Mouse (Mus musculus) embryonic fibroblast, embryonic 13.5 days (primary cell): ENCODE measurements around the gene Gm49318. TPM values are rescaled to one million over a fixed set of nuclear protein-coding genes. Genes with fewer than 3 reads are reported as not detected.

Experiments used
- H3K27ac ChIP-seq: 2 replicates; pipeline ENCODE4 v1.5.1; 2012; ENCODE audit warnings: low read length, control low read depth, inconsistent platforms; ENCODE audit not compliant: insufficient read depth
- H3K4me1 ChIP-seq: 2 replicates; pipeline ENCODE4 v1.6.1; 2011; ENCODE audit warnings: low read length; ENCODE audit not compliant: control insufficient read depth, insufficient read depth
- H3K4me3 ChIP-seq: 2 replicates; pipeline ENCODE4 v1.5.1; 2011; ENCODE audit warnings: mild to moderate bottlenecking, control low read depth, low read length; ENCODE audit not compliant: insufficient read depth
- CTCF ChIP-seq: IDR thresholded peaks from 2 replicates; pipeline ENCODE4 v1.5.1; 2011; ENCODE audit warnings: mild to moderate bottlenecking, control low read depth, low read length, moderate library complexity, borderline replicate concordance; ENCODE audit not compliant: insufficient read depth
- POLR2A ChIP-seq: IDR thresholded peaks from 2 replicates; pipeline ENCODE4 v1.6.1; 2011; ENCODE audit warnings: low read depth, mild to moderate bottlenecking, control low read depth, low read length, moderate library complexity
- polyA plus RNA-seq: library from polyadenylated mRNA; stranded (reverse); fragments of >200 nt; gene quantifications from 2 replicates; pipeline ENCODE4 v1.2.4, GENCODE M21; 2011; ENCODE audit warnings: low read depth; ENCODE audit not compliant: missing spikeins, insufficient read length

Gene Gm49318
- polyA plus RNA-seq, 1 experiment = not detected

- Histone ChIP-seq H3K4me1 (no peaks in the 10 kb centered on the region), H3K4me3 (no peak overlapping the region), H3K27ac (no peak overlapping the region)
- TF ChIP-seq CTCF (no peak), POLR2A (no peak; the same call in 1 of the 2 replicates)
Observed at GRCm38 (mm10) chr9:22072276-22072675, 1.2 kb upstream of the Gm49318 start.

GRCm38 (mm10) chr9:22069881-22070553 lies 1.0 kb downstream of the Gm49318 start:
- TF ChIP-seq CTCF = no peak
- TF ChIP-seq POLR2A = no peak
- no peak overlapping the region for H3K27ac ChIP-seq
- H3K4me1 ChIP-seq = no peaks in the 10 kb centered on the region
- peak overlapping the region; percentile 29; the same call in 1 of the 2 replicates for H3K4me3 ChIP-seq

DNA sequence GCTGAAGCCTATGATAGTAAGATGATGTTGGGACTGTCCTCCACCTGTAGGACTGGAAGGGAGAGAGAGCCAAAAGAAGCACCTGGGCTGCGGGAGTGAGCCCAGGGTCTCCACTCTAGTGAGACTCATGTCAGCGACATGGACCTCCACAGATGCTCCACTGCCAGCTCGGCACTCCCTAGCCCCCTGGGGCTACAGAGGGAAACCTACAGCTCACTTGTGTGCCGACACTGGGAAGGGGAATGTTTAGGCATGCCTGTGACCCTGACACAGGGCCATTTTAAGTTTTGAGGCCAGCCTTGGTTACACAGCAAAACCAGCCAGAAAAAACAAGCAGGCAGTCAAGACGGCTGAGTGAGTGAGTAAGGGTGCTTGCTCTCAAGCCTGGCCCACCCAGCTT lies 3.9 kb downstream of the Gm49318 start:
- Histone ChIP-seq H3K27ac (no peak overlapping the region), H3K4me1 (no peaks in the 10 kb centered on the region), H3K4me3 (no peak overlapping the region)
- no peak for TF ChIP-seq CTCF

DNA sequence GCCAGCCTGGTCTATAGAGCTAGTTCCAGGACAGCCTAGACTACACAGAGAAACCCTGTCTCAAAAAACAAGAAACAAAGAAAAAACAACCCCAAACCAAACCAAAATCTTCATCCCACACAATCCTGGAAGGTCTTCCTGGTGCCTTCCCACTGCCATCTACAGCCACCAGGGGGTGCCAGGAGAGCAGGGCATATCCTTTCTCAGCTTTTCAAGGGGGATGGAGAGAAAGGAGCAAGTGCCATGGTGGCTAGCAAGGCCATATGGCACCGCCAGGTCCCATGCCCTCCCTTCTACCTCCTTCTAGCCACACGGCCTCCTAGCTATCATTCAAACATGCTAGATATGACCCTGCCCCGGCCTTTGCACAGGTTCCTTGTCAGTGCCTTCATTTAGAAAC lies 4.6 kb downstream of the Gm49318 start:
- Histone ChIP-seq H3K4me3 (no peak overlapping the region), H3K4me1 (no peaks in the 10 kb centered on the region), H3K27ac (no peak overlapping the region)
- peak; percentile 78 for TF ChIP-seq CTCF
- TF ChIP-seq POLR2A = no peak

DNA sequence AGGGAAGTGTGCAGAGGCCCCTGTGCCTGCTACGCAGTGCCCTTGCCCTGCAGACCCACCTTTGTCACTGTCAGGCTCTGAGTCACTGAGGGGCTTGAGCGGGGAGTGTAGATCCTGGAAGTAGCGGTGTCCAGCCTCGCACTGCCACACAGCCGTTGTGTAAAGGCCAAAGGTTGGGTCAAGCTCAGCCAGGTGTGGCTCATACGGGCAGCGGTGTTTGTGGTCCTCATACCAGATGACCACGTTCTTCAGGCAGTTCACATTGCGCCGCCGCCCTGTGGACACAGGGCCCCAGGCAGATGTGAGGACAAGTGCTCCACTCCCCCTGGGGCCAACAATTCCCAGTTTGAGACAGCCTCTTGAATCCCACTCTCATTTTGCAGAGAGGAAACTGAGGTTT lies 5.4 kb downstream of the Gm49318 start:
- no peak overlapping the region for H3K4me3 ChIP-seq
- H3K4me1 ChIP-seq = no peaks in the 10 kb centered on the region
- TF ChIP-seq CTCF (no peak), POLR2A (no peak)
- H3K27ac ChIP-seq = no peak overlapping the region

DNA sequence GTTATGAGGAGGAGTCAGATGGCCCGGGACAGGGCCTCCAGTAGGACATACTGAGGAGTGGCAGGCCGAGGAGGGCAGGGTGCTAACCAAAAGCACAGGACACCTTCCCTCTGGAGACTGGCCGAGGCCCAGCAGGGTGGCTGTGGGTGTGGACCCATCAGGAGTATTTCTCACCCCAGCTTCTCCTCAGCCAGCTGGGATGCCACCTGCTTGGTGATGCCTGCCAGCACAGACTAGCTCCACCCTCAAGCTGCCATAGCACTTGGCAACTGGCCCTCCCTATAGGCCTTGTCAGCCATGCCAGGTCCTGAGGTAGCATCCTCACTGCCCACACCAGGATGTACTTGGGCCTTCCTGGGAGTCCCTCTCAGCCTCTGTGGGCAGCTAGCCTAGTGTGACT lies 6.7 kb downstream of the Gm49318 start:
- Histone ChIP-seq H3K4me1 (no peaks in the 10 kb centered on the region), H3K4me3 (no peak overlapping the region), H3K27ac (no peak overlapping the region)
- TF ChIP-seq CTCF = no peak

DNA sequence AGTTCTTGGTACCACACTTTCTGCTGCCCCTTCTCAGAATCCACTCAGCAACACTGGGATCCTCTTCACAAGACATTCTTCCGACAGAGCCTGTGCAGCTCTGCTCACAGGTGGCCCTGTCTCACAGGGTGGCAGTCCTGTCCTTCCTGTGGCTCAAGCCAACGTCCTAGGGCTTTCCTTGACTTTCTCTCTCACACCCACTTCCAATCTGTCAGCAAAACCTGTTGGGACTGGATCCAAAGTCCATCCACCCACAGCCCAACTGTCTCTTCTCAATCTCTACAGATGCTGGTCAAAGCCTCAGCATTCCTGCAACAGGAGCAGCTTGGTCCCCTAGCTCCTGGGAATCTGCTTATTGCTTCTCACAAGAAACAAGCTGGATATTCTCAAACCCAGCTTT lies 9.7 kb downstream of the Gm49318 start:
- no peak for TF ChIP-seq POLR2A
- no peak for TF ChIP-seq CTCF
- Histone ChIP-seq H3K27ac (no peak overlapping the region), H3K4me1 (no peaks in the 10 kb centered on the region), H3K4me3 (no peak overlapping the region)

DNA sequence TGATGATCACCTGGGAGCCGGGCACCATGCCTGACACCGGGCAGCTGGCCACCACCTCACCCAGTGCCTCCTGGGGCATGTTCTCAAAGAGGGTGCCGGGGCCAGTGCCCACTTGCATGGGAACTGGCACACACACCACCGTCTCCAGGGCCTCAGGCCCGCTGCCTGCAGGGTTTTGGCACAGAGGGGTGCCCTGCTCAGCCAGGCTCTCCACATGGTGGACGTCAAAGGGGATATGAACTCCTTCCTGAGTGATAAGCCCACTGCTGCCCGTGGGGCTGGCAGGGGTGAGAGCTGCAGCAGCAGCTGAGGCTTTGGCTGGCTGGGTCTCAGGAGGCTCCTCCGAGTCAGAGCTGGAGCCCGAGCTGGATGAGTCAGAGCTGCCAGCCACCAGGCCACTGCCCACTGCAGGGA lies 13.0 kb downstream of the Gm49318 start:
- no peak overlapping the region for H3K27ac ChIP-seq
- no peak for TF ChIP-seq POLR2A
- no peak for TF ChIP-seq CTCF
- H3K4me3 ChIP-seq = no peak overlapping the region
- no peaks in the 10 kb centered on the region for H3K4me1 ChIP-seq

GRCm38 (mm10) chr9:22057031-22057517 lies 14.0 kb downstream of the Gm49318 start:
- no peak overlapping the region for H3K27ac ChIP-seq
- H3K4me3 ChIP-seq = no peak overlapping the region
- no peaks in the 10 kb centered on the region for H3K4me1 ChIP-seq
- TF ChIP-seq CTCF (no peak), POLR2A (no peak)

DNA sequence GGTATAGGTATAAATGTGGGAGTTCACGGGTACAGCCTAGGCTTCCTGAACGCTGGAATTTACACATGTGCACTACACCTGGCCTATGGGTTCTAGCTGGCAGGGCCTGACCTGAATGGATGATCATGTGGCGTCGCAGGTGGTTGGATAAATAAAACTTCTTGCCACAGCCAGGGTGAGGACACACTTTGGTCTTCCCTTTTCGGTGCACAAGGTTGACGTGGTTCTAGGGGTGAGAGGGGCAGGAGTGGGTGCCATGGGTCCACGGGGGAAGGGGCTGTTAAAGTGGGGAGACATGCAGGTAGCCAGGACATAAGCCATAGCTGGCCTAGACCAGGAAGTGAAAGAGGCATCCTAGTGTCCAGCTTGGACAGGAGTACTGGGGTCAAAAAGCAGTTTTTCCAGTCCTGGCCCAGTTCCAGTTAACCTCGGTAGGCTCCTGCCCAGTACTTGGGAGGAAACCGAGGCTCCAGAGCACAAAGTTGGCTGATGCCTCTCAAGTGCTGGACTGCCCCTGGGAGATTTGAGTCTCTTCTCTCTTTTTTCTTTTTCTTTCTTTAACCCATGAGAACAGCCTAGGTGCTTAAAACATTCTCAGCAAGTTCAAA lies 14.7 kb downstream of the Gm49318 start:
- no peak overlapping the region for H3K4me3 ChIP-seq
- H3K27ac ChIP-seq = no peak overlapping the region
- H3K4me1 ChIP-seq = no peaks in the 10 kb centered on the region
- TF ChIP-seq CTCF (no peak), POLR2A (no peak)
